Mouse (Mus musculus): ENCODE measurements around the gene 5730455P16Rik. TPM values are rescaled to one million over a fixed set of nuclear protein-coding genes. Genes with fewer than 3 reads are reported as not detected.
A peak's percentile ranks its signal among the peaks of the same experiment; 100 is the strongest.

5730455P16Rik gene
- total and polyA plus RNA-seq, 3 experiments, result 12.7 to 19.7 (median 15.0) TPM

DNA sequence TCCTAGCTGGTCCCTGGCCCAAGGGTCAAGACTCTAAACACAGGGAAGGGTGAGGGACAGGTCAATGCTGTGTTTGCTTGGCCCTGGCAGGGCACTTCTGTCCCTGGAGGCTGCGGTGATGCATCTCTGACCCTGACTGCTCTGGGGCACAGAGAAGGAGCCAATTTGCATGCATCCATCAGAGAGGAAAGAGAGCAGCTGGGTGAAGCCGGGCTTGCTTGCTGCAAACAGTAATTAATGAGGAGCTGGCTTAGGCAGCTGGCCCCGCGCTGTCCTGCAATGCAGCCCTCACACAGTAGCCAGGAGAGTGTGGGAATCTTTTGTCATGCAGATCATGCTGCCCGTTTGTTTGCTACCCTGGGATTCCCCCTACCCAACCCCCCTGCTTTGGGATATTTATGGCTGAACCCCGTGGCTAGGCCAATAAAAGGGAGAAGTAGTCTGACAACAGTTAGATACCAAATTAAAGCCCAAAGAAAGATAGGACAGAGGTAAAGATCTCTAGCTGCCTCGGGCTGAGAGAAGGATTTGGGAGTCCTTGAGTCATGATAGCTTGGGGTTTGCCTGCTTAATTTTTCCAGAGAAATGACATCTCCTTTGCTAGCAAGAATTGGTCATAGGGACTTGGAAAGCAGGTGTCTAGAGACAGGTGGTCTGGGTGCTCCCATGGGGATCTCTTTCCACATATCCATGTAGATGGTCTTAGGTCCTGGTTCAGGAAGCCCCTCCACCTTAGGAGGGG is 42.1 kb downstream of the 5730455P16Rik start:
- no peaks in the 10 kb centered on the region for H3K79me2 ChIP-seq (replicated peaks; ENCODE audit: control insufficient read depth, extremely low read depth, insufficient read depth, poor library complexity, severe bottlenecking)
- peak overlapping the region; percentile 53; the same call in 1 of the 2 replicates for H3K4me2 ChIP-seq (ENCODE audit: insufficient read depth, low read depth, poor library complexity, severe bottlenecking)
- in situ Hi-C loops (cut with MboI; ENCODE audit: low pct_ligation_motif_present, low pct_unique_long_range_greater_than_20kb, low sequenced_read_pairs) (loop anchor here (5.0 kb wide), 1 partner anchor 38 kb away; no protein-coding TSS in a partner anchor), dilution Hi-C loops (cut with MboI; ENCODE audit: extremely low pct_ligation_motif_present, extremely low pct_unique_long_range_greater_than_20kb, low sequenced_read_pairs) (no loop called here)
- TF ChIP-seq ETS1 (conservative IDR thresholded peaks at IDR 0.05; ENCODE audit: low read depth, low read length) (0 out of 2 replicates have a peak, but pooled peaks have one; percentile 27), ELF1 (IDR thresholded peaks at IDR 0.05; ENCODE audit: low read depth, low read length) (no peak), ZC3H11A (IDR thresholded peaks at IDR 0.05; ENCODE audit: low read depth, low read length) (no peak), ZMIZ1 (IDR thresholded peaks at IDR 0.05; ENCODE audit: low read depth, low read length) (no peak), GABPA (IDR thresholded peaks at IDR 0.05; ENCODE audit: insufficient replicate concordance, low read depth, low read length) (no peak), E2F4 (IDR thresholded peaks at IDR 0.05; ENCODE audit: insufficient replicate concordance, low read depth, low read length) (no peak), KAT2A (IDR thresholded peaks at IDR 0.05; ENCODE audit: insufficient replicate concordance, low read length) (no peak)
- H3K9ac ChIP-seq (ENCODE audit: insufficient read depth, low read depth), result no peak overlapping the region
- H3K27ac ChIP-seq (ENCODE audit: insufficient read depth, low read depth), result no peak overlapping the region
- no peaks in the 10 kb centered on the region for H3K9me3 ChIP-seq (replicated peaks; ENCODE audit: low read length)
- H3K36me3 ChIP-seq (replicated peaks in 1 of 2; ENCODE audit: control insufficient read depth in 1 of 2, insufficient read depth in 1 of 2, low read length in 1 of 2), result no peaks in the 10 kb centered on the region
- peak; percentile 34 for DNase-seq (ENCODE audit: extremely low read depth)
- H3K4me1 ChIP-seq (ENCODE audit: control insufficient read depth in 1 of 2, insufficient read depth in 2 of 2), result peaks cover 18 to 26% of the 10 kb centered on the region in 2 experiments
- no peak overlapping the region for H3K4me3 ChIP-seq (replicated peaks in 1 of 3; ENCODE audit: low read depth in 2 of 3, low read length in 2 of 3, poor library complexity in 1 of 3)
- peaks cover 31% of the 10 kb centered on the region for H3K27me3 ChIP-seq (replicated peaks)

DNA sequence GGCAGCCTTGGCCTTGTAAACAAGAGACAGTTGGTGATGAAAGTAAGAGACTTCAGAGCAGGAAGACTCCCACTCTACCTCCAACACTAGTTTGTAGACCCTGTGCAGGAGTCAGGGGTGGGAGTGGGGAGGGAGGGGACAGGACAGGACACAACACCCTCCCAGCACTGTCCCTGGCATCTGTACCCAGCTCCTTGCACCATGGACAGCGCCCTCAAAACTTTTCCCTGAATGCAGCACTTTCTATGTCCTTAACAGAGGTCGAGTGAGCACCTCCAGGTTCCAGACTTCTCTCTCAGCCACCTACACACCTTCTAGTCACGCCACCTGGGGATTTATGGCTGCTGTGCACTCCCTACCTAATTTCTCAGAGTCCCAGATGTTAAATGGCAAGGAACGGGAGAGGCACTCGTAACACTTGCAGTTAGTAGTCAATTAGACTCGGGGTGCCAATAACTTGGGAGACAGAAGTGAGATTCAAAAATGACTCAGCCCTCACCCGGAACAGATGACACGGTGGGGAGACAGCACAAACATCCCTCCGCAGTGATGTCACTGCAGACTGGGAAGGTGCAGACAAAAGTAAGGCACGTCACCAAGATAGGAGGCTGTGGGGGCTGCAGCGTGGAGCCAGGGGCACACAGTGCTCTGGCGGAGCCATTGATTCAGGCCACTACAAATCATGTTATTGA is 45.0 kb downstream of the 5730455P16Rik start:
- in situ Hi-C loops (cut with MboI; ENCODE audit: low pct_ligation_motif_present, low pct_unique_long_range_greater_than_20kb, low sequenced_read_pairs), result no loop called here
- peaks cover 36% of the 10 kb centered on the region for H3K27me3 ChIP-seq (replicated peaks)
- no peaks in the 10 kb centered on the region for H3K79me2 ChIP-seq (replicated peaks; ENCODE audit: control insufficient read depth, extremely low read depth, insufficient read depth, poor library complexity, severe bottlenecking)
- dilution Hi-C loops (cut with MboI; ENCODE audit: extremely low pct_ligation_motif_present, extremely low pct_unique_long_range_greater_than_20kb, low sequenced_read_pairs), result no loop called here
- H3K9me3 ChIP-seq (replicated peaks; ENCODE audit: low read length), result no peaks in the 10 kb centered on the region
- DNase-seq (ENCODE audit: extremely low read depth), result no peak
- no peak overlapping the region for H3K4me3 ChIP-seq (replicated peaks in 1 of 3; ENCODE audit: low read depth in 2 of 3, low read length in 2 of 3, poor library complexity in 1 of 3)
- H3K4me2 ChIP-seq (ENCODE audit: insufficient read depth, low read depth, poor library complexity, severe bottlenecking), result no peak overlapping the region
- TF ChIP-seq CTCF (conservative IDR thresholded peaks at IDR 0.05 in 1 of 2, IDR thresholded peaks at IDR 0.05 in 1 of 2; ENCODE audit: low read depth in 2 of 2, low read length in 2 of 2) (no peak), IRF4 (IDR thresholded peaks at IDR 0.05; ENCODE audit: low read depth, low read length) (peak; percentile 30; the same call in 1 of the 2 replicates), MEF2A (IDR thresholded peaks at IDR 0.05; ENCODE audit: borderline replicate concordance, low read depth, low read length) (no peak), POLR2A (IDR thresholded peaks at IDR 0.05; ENCODE audit: low read depth, low read length) (no peak), BHLHE40 (IDR thresholded peaks at IDR 0.05; ENCODE audit: low read depth, low read length) (no peak), CHD1 (IDR thresholded peaks at IDR 0.05; ENCODE audit: low read depth, low read length) (no peak)
- H3K9ac ChIP-seq (ENCODE audit: insufficient read depth, low read depth), result no peak overlapping the region
- H3K27ac ChIP-seq (ENCODE audit: insufficient read depth, low read depth), result no peak overlapping the region
- H3K36me3 ChIP-seq (replicated peaks in 1 of 2; ENCODE audit: control insufficient read depth in 1 of 2, insufficient read depth in 1 of 2, low read length in 1 of 2), result no peaks in the 10 kb centered on the region
- H3K4me1 ChIP-seq (ENCODE audit: control insufficient read depth in 1 of 2, insufficient read depth in 2 of 2), result peaks cover 18 to 30% of the 10 kb centered on the region in 2 experiments

All from CH12.LX (cell line).